Mouse (Mus musculus): ENCODE results near the gene Cbx5. TPM values are rescaled to one million over a fixed set of nuclear protein-coding genes. Genes with fewer than 3 reads are reported as not detected.

Cbx5 gene
- total RNA-seq, 1 experiment = 226 TPM

DNA sequence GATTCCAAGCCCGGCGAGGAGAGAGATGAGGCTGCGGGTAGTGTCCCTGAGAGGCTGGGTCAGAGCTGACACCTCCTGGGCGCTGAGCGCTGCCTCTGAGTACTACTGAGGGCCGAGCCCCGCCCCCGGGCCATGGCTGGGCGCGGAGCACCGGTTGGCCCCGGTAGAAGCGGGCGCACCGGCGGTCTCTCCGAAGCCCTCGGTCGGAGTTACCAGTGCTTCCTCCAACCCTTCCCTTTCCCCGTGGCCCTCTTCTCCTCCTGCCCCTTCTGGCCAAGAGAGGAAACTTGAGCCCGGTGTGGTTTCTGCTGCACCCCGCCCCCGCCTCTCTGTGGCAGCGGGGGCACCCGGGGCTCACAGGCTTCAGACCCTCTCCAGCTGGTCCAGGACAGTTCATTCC lies 15.6 kb upstream of the Cbx5 start:
- in situ Hi-C loops (cut with MboI; ENCODE audit: low sequenced_read_pairs in 2 of 2, unreplicated experiment in 2 of 2) = no loop called here
- Histone ChIP-seq H3K4me1 (ENCODE audit: control insufficient read depth in 2 of 2, insufficient read depth in 2 of 2, low read length in 2 of 2, poor library complexity in 1 of 2) (peaks cover 0 to 16% of the 10 kb centered on the region in 2 experiments; a peak in 2 of 4 replicates), H3K9ac (ENCODE audit: insufficient read depth, low read depth, low read length, poor library complexity, severe bottlenecking) (peak overlapping the region; percentile 62), H3K4me3 (ENCODE audit: insufficient read depth in 1 of 2, low read depth in 1 of 2, low read length in 2 of 2, poor library complexity in 1 of 2, severe bottlenecking in 1 of 2) (peak overlapping the region; percentile 49 to 61), H3K27ac (ENCODE audit: insufficient read depth, low read depth, low read length, poor library complexity, severe bottlenecking) (no peak overlapping the region), H3K36me3 (ENCODE audit: control insufficient read depth, insufficient read depth, low read length, poor library complexity, severe bottlenecking) (no peaks in the 10 kb centered on the region), H3K9me3 (ENCODE audit: control insufficient read depth, insufficient read depth, low read depth, low read length) (no peaks in the 10 kb centered on the region)
- TF ChIP-seq ZC3H11A (IDR thresholded peaks at IDR 0.05; ENCODE audit: borderline replicate concordance, low read depth, low read length) (no peak), HCFC1 (IDR thresholded peaks at IDR 0.05; ENCODE audit: borderline replicate concordance, insufficient read depth, low read length) (no peak), CHD2 (IDR thresholded peaks at IDR 0.05; ENCODE audit: low read depth, low read length) (no peak), MAFK (IDR thresholded peaks at IDR 0.05; ENCODE audit: insufficient read depth, low read depth, low read length) (no peak), ZNF384 (IDR thresholded peaks at IDR 0.05; ENCODE audit: low read depth, low read length) (no peak)
- DNase-seq (ENCODE audit: low read depth, low spot score) = no peak

DNA sequence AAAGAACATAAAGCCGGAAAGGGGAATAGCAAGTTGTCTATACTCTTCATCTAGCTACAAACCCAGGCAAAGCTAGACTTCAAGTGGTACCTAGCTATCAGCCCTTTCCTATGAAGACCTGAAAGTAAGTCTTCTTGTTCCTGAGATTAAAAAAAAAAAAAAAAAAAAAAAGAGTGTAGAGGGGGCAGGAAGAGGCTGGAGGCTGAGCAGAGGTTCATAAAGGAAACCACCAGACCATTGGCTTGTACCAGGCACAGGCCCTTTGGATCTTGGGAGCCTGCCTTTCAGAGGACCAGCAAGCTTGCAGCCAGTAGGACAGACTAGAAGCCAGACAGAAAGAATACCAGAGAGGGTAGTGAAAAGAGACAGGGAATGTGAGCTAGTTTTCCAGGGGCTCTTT lies 13.7 kb upstream of the Cbx5 start:
- Histone ChIP-seq H3K9me3 (ENCODE audit: control insufficient read depth, insufficient read depth, low read depth, low read length) (no peaks in the 10 kb centered on the region), H3K9ac (ENCODE audit: insufficient read depth, low read depth, low read length, poor library complexity, severe bottlenecking) (no peak overlapping the region), H3K4me1 (ENCODE audit: control insufficient read depth in 2 of 2, insufficient read depth in 2 of 2, low read length in 2 of 2, poor library complexity in 1 of 2) (peaks cover 0 to 10% of the 10 kb centered on the region in 2 experiments; a peak in 2 of 4 replicates), H3K36me3 (ENCODE audit: control insufficient read depth, insufficient read depth, low read length, poor library complexity, severe bottlenecking) (peaks cover 6% of the 10 kb centered on the region), H3K4me3 (ENCODE audit: insufficient read depth in 1 of 2, low read depth in 1 of 2, low read length in 2 of 2, poor library complexity in 1 of 2, severe bottlenecking in 1 of 2) (no peak overlapping the region), H3K27ac (ENCODE audit: insufficient read depth, low read depth, low read length, poor library complexity, severe bottlenecking) (no peak overlapping the region)
- in situ Hi-C loops (cut with MboI; ENCODE audit: low sequenced_read_pairs in 2 of 2, unreplicated experiment in 2 of 2) = no loop called here
- no peak for DNase-seq (ENCODE audit: low read depth, low spot score)
- no peak for TF ChIP-seq CHD2 (IDR thresholded peaks at IDR 0.05; ENCODE audit: low read depth, low read length)
- no peak for TF ChIP-seq ZNF384 (IDR thresholded peaks at IDR 0.05; ENCODE audit: low read depth, low read length)
- TF ChIP-seq ZC3H11A (IDR thresholded peaks at IDR 0.05; ENCODE audit: borderline replicate concordance, low read depth, low read length) = no peak
- no peak for TF ChIP-seq MAFK (IDR thresholded peaks at IDR 0.05; ENCODE audit: insufficient read depth, low read depth, low read length)
- no peak for TF ChIP-seq HCFC1 (IDR thresholded peaks at IDR 0.05; ENCODE audit: borderline replicate concordance, insufficient read depth, low read length)

DNA sequence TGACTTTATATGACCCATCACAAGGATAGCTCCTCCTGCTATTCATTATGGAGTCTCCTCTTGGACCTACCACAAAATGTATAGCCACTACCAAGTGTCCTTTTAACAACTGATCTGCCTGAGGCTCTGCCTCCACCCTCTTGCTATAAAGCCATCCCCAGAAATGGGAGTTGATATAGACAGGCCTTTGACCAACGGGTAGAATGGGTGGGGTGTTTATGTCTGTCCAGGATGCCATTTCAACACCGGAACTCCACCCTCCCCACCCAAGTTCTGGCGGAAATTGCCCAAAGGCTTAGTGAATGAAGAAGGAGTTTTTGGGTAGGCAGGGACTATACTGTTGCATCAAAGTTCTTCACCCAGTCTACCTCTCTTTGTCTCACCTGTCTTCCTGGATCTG lies 13.0 kb upstream of the Cbx5 start:
- Histone ChIP-seq H3K9ac (ENCODE audit: insufficient read depth, low read depth, low read length, poor library complexity, severe bottlenecking) (no peak overlapping the region), H3K4me1 (ENCODE audit: control insufficient read depth in 2 of 2, insufficient read depth in 2 of 2, low read length in 2 of 2, poor library complexity in 1 of 2) (peaks cover 0 to 4% of the 10 kb centered on the region in 2 experiments; a peak in 2 of 4 replicates), H3K27ac (ENCODE audit: insufficient read depth, low read depth, low read length, poor library complexity, severe bottlenecking) (no peak overlapping the region), H3K36me3 (ENCODE audit: control insufficient read depth, insufficient read depth, low read length, poor library complexity, severe bottlenecking) (peaks cover 12% of the 10 kb centered on the region), H3K4me3 (ENCODE audit: insufficient read depth in 1 of 2, low read depth in 1 of 2, low read length in 2 of 2, poor library complexity in 1 of 2, severe bottlenecking in 1 of 2) (no peak overlapping the region), H3K9me3 (ENCODE audit: control insufficient read depth, insufficient read depth, low read depth, low read length) (no peaks in the 10 kb centered on the region)
- DNase-seq (ENCODE audit: low read depth, low spot score) = no peak
- TF ChIP-seq MAFK (IDR thresholded peaks at IDR 0.05; ENCODE audit: insufficient read depth, low read depth, low read length) (no peak), HCFC1 (IDR thresholded peaks at IDR 0.05; ENCODE audit: borderline replicate concordance, insufficient read depth, low read length) (no peak), ZC3H11A (IDR thresholded peaks at IDR 0.05; ENCODE audit: borderline replicate concordance, low read depth, low read length) (no peak), CHD2 (IDR thresholded peaks at IDR 0.05; ENCODE audit: low read depth, low read length) (no peak), ZNF384 (IDR thresholded peaks at IDR 0.05; ENCODE audit: low read depth, low read length) (no peak)
- in situ Hi-C loops (cut with MboI; ENCODE audit: low sequenced_read_pairs in 2 of 2, unreplicated experiment in 2 of 2) = no loop called here

DNA sequence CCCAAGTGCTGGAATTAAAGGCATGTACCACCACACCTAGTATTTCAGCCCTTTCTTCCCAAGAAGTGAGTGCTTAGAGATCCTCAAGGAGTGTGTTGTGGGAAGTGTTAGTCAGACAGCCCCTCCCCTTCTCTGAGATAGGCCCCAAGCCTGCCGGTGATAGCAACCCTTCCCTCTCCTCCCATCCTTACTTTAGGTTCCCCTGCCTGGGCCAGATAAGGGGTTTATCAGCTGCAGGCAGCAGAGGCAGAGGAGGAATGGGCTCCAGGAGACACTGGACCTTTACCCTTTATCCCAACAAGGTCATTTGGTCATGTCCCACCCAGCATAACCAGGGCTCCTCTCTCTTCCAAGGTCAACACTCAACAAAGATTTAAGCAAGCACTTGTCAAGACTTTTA lies 12.0 kb upstream of the Cbx5 start:
- Histone ChIP-seq H3K4me3 (ENCODE audit: insufficient read depth in 1 of 2, low read depth in 1 of 2, low read length in 2 of 2, poor library complexity in 1 of 2, severe bottlenecking in 1 of 2) (no peak overlapping the region), H3K9ac (ENCODE audit: insufficient read depth, low read depth, low read length, poor library complexity, severe bottlenecking) (no peak overlapping the region), H3K9me3 (ENCODE audit: control insufficient read depth, insufficient read depth, low read depth, low read length) (no peaks in the 10 kb centered on the region), H3K27ac (ENCODE audit: insufficient read depth, low read depth, low read length, poor library complexity, severe bottlenecking) (no peak overlapping the region), H3K4me1 (ENCODE audit: control insufficient read depth in 2 of 2, insufficient read depth in 2 of 2, low read length in 2 of 2, poor library complexity in 1 of 2) (0 out of 4 replicates have a peak, but pooled peaks cover 0 to 4% of the 10 kb centered on the region in 2 experiments), H3K36me3 (ENCODE audit: control insufficient read depth, insufficient read depth, low read length, poor library complexity, severe bottlenecking) (peaks cover 23% of the 10 kb centered on the region)
- in situ Hi-C loops (cut with MboI; ENCODE audit: low sequenced_read_pairs in 2 of 2, unreplicated experiment in 2 of 2) = no loop called here
- TF ChIP-seq ZC3H11A (IDR thresholded peaks at IDR 0.05; ENCODE audit: borderline replicate concordance, low read depth, low read length) = no peak
- no peak for TF ChIP-seq MAFK (IDR thresholded peaks at IDR 0.05; ENCODE audit: insufficient read depth, low read depth, low read length)
- TF ChIP-seq HCFC1 (IDR thresholded peaks at IDR 0.05; ENCODE audit: borderline replicate concordance, insufficient read depth, low read length) = no peak
- TF ChIP-seq ZNF384 (IDR thresholded peaks at IDR 0.05; ENCODE audit: low read depth, low read length) = no peak
- no peak for TF ChIP-seq CHD2 (IDR thresholded peaks at IDR 0.05; ENCODE audit: low read depth, low read length)
- no peak for DNase-seq (ENCODE audit: low read depth, low spot score)

Measured in ES-E14 (cell line).